ENCODE assay signal across 9 mouse cellular contexts in genomic region chr13:12864263-12864662, GRCm38 (mm10).
A peak's percentile ranks its signal among the peaks of the same experiment; 100 is the strongest.
DNase-seq lines count a peak whose midpoint lies in the region; ATAC-seq and TF ChIP-seq lines count a peak whose summit lies in the region.
"Had no signal": no experiment of that assay in that cellular context is flagged by ENCODE, and none has a peak within 500 bp of the region (broad histone marks: within the 10 kb centered on the region; RNA-seq: fewer than 3 reads in every experiment).

No protein-coding gene starts in this region.

- no peak for DNase-seq in kidney, adult 8-10 months
- peak; percentile 10 for DNase-seq in embryonic facial prominence, embryonic 14.5 days (ENCODE audit: low spot score)
- DNase-seq in intestine, embryonic 14.5 days (ENCODE audit: low spot score): no peak
- no peak for DNase-seq in midbrain, postnatal 0 days (ENCODE audit: low spot score)
- no peak for DNase-seq in embryo, embryonic 9.5 days (ENCODE audit: extremely low spot score)
- no peak for DNase-seq in cerebellum, adult 11 months
- DNase-seq: lung, adult 2 months had no signal

- no peaks in the 10 kb centered on the region for H3K4me1 ChIP-seq in kidney, embryonic 16.5 days (ENCODE audit: insufficient read depth, low read length)
- no peaks in the 10 kb centered on the region for H3K4me1 ChIP-seq in embryonic facial prominence, embryonic 14.5 days (ENCODE audit: control insufficient read depth, insufficient read depth, low read length)
- H3K4me1 ChIP-seq in intestine, embryonic 14.5 days (replicated peaks; ENCODE audit: control insufficient read depth, insufficient read depth, low read length): no peaks in the 10 kb centered on the region
- H3K4me1 ChIP-seq in midbrain, postnatal 0 days (ENCODE audit: insufficient read depth, low read length): no peaks in the 10 kb centered on the region

- H3K27me3 ChIP-seq in kidney, embryonic 16.5 days (ENCODE audit: insufficient read depth, low read length): no peaks in the 10 kb centered on the region
- no peaks in the 10 kb centered on the region for H3K27me3 ChIP-seq in embryonic facial prominence, embryonic 14.5 days (replicated peaks; ENCODE audit: control insufficient read depth, insufficient read depth, low read length)
- no peaks in the 10 kb centered on the region for H3K27me3 ChIP-seq in intestine, embryonic 14.5 days (replicated peaks; ENCODE audit: control insufficient read depth, insufficient read depth, low read length)
- H3K27me3 ChIP-seq in midbrain, postnatal 0 days (ENCODE audit: insufficient read depth, low read length): no peaks in the 10 kb centered on the region

- no peak for TF ChIP-seq CTCF in midbrain, postnatal 0 days (IDR thresholded peaks at IDR 0.05)

- no peaks in the 10 kb centered on the region for H3K36me3 ChIP-seq in kidney, embryonic 16.5 days (ENCODE audit: insufficient read depth, low read length)
- no peaks in the 10 kb centered on the region for H3K36me3 ChIP-seq in embryonic facial prominence, embryonic 14.5 days (ENCODE audit: control insufficient read depth, insufficient read depth, low read length)
- no peaks in the 10 kb centered on the region for H3K36me3 ChIP-seq in intestine, embryonic 14.5 days (ENCODE audit: control insufficient read depth, insufficient read depth, low read length)
- H3K36me3 ChIP-seq in midbrain, postnatal 0 days (ENCODE audit: insufficient read depth, low read length): no peaks in the 10 kb centered on the region

- H3K9ac ChIP-seq in kidney, embryonic 16.5 days (replicated peaks; ENCODE audit: low read length): no peak overlapping the region
- no peak overlapping the region for H3K9ac ChIP-seq in embryonic facial prominence, embryonic 14.5 days (ENCODE audit: low read depth, low read length)
- no peak overlapping the region for H3K9ac ChIP-seq in intestine, embryonic 14.5 days (ENCODE audit: low read length)
- H3K9ac ChIP-seq in midbrain, postnatal 0 days (replicated peaks; ENCODE audit: low read length, poor library complexity, severe bottlenecking): no peak overlapping the region

- H3K27ac ChIP-seq in kidney, embryonic 16.5 days (ENCODE audit: low read length): no peak overlapping the region
- no peak overlapping the region for H3K27ac ChIP-seq in embryonic facial prominence, embryonic 14.5 days (replicated peaks; ENCODE audit: low read depth, low read length)
- no peak overlapping the region for H3K27ac ChIP-seq in intestine, embryonic 14.5 days (ENCODE audit: low read depth)
- H3K27ac ChIP-seq in midbrain, postnatal 0 days (ENCODE audit: low read depth, low read length): no peak overlapping the region

- peaks cover 25% of the 10 kb centered on the region for H3K9me3 ChIP-seq in kidney, embryonic 16.5 days (ENCODE audit: low read length)
- H3K9me3 ChIP-seq in embryonic facial prominence, embryonic 14.5 days (ENCODE audit: control insufficient read depth, low read length): peaks cover 9% of the 10 kb centered on the region; the same call in 1 of the 2 replicates
- 0 out of 2 replicates have a peak, but pooled peaks cover 2% of the 10 kb centered on the region for H3K9me3 ChIP-seq in intestine, embryonic 14.5 days (ENCODE audit: control insufficient read depth, low read length)
- H3K9me3 ChIP-seq in midbrain, postnatal 0 days (ENCODE audit: low read length): peaks cover 20% of the 10 kb centered on the region

- H3K4me3 ChIP-seq in kidney, embryonic 16.5 days (ENCODE audit: low read length): no peak overlapping the region
- no peak overlapping the region for H3K4me3 ChIP-seq in embryonic facial prominence, embryonic 14.5 days (ENCODE audit: low read depth, low read length)
- H3K4me3 ChIP-seq in intestine, embryonic 14.5 days (ENCODE audit: low read depth, low read length): no peak overlapping the region
- no peak overlapping the region for H3K4me3 ChIP-seq in midbrain, postnatal 0 days (ENCODE audit: low read depth, low read length)

- no peak overlapping the region for H3K4me2 ChIP-seq in kidney, embryonic 16.5 days (replicated peaks; ENCODE audit: low read depth, low read length)
- H3K4me2 ChIP-seq in embryonic facial prominence, embryonic 14.5 days (ENCODE audit: low read depth, low read length): no peak overlapping the region
- no peak overlapping the region for H3K4me2 ChIP-seq in intestine, embryonic 14.5 days (ENCODE audit: low read length)
- no peak overlapping the region for H3K4me2 ChIP-seq in midbrain, postnatal 0 days (ENCODE audit: low read depth, low read length, poor library complexity, severe bottlenecking)

- peak; percentile 46 for ATAC-seq in kidney, embryonic 16.5 days (ENCODE audit: low FRiP score, low TSS enrichment)
- ATAC-seq in embryonic facial prominence, embryonic 14.5 days (ENCODE audit: low read depth): peak; percentile 56
- ATAC-seq in intestine, embryonic 14.5 days (replicated peaks; ENCODE audit: low FRiP score, low TSS enrichment, low read depth): peak; percentile 47; the same call in 1 of the 2 replicates
- peak; percentile 39; the same call in 1 of the 2 replicates for ATAC-seq in midbrain, postnatal 0 days (ENCODE audit: low FRiP score)
- no peak for ATAC-seq in activated CD4-positive, CD25-positive, alpha-beta regulatory T cell, adult 4 months
